Mouse (Mus musculus) cerebellum, adult (tissue): ENCODE results near the gene Ly6c2.
"Not testable (repeated sequence)": the region's sequence is repeated elsewhere in the genome, so short reads cannot be mapped to it uniquely, and the experiment has no call there.

Experiments used
- ATAC-seq: cut with Nextera tagmentation; 2 replicates; pipeline ENCODE4 v1.9.2; 2017; ENCODE audit warnings: mild to moderate bottlenecking, moderate library complexity, mixed read lengths; ENCODE audit not compliant: insufficient number of reproducible peaks, low FRiP score, low TSS enrichment

Gene Ly6c2

DNA sequence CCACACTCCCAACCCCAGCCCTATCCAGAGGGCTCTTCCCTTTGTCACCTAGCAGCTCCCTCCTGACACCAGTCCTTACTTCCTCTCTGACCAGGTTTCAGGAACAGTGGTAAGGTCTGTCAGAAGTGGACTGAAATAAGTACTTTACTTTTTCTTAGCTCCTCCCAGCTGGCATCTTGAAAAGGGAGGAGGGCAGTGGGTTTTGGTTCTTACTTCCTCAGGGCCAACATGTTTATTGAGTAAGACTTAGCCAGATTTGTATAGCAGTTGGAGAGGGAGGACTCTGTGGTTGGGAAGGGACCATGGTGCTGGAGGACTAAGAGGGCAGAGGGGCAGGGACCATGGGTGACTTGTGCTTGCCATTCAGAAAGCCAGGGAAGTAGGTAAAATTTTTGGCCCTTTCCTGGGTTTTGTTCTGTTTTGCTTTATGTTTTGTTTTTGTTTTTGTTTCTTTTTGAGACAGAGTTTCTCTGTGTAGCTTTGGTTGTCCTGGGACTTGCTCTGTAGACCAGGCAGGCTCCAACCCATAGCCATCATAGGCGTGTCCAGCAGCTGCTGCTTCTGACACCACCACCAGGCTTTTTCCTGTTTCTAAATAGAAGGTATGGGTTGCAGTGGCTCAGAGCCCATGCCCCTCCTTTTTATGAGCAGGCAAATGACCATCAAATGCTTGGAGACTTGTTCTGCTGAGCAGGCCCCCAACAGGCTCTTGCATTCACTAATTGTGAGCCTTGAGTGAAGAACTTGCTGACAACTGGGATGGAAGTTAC is at the start of gene Ly6c2:
Gene Ly6c2 (minus strand): TSS at position 110 of the 770 bp plus-strand sequence.
- ATAC-seq = not testable (repeated sequence)

DNA sequence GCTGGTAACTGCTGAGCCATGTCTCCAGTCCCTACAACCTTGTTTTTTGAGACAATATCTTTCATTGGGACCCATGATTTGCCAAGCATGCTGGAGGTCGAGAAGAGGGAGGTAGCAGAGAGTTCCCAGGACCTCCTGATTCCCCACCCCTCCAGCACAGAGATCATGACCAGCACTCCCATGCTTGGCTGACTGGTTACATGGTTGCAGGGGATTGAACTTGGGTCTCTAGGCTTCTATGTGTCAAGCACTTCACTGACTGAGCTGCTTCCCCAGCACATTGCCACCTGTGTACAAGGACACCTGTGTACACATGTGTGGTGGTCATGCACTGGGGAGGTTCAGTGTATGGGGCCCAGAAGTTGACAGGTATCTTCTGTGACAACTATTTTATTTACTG is 45.9 kb upstream of the Ly6c2 start:
- ATAC-seq = no peak

DNA sequence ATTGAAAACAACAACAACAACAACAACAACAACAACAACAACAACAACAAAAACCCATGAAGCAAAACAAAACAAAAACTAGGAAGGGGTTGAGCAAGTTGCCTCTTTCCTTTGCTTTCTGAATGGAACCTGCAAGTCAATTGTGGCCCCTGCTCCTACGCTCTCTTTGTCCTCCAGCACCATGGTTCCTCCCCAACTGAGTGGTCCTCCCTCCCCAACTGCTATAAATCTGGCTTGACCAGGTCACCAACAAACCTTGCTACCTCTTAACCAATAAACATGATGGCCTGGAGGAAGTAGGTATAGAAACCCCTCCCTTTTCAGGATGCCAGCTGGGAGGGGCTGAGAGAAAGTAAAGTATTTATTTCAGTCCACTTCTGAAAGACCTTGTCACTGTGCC is 43.2 kb upstream of the Ly6c2 start, which contains the start of gene Ly6g:
Gene Ly6g (plus strand): TSS at position 301 of the 400 bp plus-strand sequence.
- no peak for ATAC-seq

DNA sequence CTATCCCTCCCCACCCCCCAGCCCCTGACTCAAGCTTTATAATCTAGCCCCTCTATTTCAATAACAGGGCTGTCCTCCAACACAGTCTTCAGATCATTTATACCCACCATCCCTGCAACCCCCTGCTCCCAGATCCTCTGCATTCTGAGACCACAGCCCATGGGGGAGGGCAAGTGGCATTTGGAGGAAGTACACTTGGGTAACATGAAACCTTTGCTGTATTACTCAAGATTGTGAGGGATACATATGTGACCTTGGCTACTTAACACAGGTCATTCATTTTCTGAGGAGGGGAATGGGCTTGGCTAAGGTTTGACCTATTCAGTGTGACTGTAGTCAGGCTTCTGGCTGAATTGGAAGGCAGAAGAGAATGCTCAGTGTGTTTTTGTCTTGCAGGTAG is 41.3 kb upstream of the Ly6c2 start:
- no peak for ATAC-seq

DNA sequence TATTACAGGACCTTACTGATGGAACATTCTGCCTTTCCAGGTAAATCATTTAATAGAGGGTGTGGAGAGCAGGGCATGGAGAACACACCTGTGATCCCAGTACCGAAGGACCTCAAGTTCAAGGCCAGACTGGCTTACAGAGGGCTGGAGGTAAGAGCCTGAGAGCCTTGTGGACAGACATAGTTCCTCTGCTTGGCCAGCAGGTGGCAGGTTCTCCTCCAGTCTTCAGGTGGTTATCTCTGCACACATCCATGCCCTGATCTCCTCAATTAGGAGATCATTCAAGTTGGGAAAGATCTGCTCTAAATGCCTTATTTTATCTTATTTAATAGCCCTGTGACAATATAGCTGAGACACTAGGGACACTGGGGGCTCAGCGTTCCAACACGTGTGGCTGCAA is 32.0 kb upstream of the Ly6c2 start:
- ATAC-seq = no peak

DNA sequence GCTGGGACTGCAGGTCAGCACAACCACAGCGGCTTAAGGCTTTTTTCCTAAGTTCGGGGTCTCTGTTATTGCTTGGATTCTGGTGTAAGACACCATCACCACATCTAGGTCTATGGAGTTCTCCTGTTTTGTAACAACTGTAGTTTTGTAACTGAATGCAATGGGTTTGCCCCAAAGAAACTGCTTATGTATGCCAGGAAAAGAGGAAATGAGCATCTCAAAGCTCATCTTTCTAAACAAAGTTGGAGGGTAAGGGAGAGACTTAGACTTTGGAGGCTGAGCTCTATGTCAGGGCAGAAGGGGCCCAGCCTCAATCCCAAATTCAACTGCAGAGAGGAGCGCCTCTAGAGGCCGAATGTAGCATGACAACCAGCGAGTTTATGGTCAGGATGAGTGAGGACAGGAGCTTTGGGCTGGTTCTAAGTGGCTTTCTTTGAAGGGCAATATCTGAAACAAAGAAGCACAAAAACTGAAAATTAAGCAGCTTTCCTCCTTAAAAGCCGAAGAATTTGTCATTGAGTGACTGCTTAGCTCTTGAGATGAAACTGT is 30.1 kb upstream of the Ly6c2 start:
- ATAC-seq = not testable (repeated sequence)

DNA sequence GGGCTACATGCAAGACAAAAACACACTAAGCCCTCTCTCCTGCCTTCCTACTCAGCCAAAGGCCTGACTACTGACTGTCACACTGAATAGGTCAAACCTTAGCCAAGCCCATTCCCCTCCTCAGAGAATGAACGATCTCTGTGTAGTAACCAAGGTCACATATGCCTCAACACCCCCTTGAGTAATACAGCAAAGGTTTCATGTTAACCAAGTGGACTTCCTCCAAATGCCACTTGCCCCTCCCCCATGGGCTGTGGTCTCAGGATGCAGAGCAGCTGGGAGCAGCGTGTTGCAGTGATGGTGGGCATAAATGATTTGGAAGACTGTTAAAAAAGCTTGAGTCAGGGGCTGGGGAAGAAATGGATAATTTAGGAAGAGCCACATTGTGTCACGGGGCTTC is 26.0 kb upstream of the Ly6c2 start:
- not testable (repeated sequence) for ATAC-seq

DNA sequence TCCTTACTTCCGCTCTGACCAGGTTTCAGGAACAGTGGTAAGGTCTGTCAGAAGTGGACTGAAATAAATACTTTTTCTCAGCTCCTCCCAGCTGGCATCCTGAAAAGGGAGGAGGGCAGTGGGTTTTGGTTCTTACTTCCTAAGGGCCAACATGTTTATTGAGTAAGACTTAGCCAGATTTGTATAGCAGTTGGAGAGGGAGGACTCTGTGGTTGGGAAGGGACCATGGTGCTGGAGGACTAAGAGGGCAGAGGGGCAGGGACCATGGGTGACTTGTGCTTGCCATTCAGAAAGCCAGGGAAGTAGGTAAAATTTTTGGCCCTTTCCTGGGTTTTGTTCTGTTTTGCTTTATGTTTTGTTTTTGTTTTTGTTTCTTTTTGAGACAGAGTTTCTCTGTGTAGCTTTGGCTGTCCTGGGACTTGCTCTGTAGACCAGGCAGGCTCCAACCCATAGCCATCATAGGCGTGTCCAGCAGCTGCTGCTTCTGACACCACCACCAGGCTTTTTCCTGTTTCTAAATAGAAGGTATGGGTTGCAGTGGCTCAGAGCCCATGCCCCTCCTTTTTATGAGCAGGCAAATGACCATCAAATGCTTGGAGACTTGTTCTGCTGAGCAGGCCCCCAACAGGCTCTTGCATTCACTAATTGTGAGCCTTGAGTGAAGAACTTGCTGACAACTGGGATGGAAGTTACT is 23.5 kb upstream of the Ly6c2 start:
- ATAC-seq = not testable (repeated sequence)

DNA sequence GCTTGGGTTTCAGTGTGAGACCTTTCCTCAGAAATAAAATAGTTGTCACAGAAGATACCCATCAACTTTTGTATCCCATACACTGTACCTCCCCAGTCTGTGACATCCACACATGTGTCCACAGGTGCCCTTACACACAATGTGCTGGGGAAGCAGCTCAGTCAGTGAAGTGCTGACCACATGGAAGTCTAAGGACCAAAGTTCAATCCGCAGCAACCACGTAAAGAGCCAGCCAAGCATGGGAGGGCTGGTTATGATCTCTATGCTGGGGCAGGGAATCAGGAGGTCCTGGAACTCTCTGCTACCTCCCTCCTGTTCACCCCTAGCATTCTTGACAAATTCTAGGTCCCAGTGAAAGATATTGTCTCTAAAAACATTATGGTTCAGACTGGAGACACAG is 20.6 kb upstream of the Ly6c2 start:
- ATAC-seq = not testable (repeated sequence)

DNA sequence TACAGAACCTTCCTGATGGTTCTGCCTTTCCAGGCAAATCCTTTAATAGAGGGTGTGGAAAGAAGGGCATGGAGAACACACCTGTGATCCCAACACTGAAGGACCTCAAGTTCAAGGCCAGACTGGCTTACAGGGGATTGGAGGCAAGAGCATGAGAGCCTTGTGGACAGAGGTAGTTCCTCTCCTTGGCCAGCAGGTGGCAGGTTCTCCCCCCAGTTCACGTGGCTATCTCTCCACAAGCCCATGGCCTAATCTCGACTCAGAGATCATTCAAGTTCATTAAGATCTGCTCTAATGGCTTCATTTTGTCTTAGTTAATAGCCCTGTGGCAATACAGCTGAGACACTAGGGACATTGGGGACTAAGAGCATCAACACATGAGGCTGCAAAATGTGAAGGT is 8.3 kb upstream of the Ly6c2 start:
- no peak for ATAC-seq

DNA sequence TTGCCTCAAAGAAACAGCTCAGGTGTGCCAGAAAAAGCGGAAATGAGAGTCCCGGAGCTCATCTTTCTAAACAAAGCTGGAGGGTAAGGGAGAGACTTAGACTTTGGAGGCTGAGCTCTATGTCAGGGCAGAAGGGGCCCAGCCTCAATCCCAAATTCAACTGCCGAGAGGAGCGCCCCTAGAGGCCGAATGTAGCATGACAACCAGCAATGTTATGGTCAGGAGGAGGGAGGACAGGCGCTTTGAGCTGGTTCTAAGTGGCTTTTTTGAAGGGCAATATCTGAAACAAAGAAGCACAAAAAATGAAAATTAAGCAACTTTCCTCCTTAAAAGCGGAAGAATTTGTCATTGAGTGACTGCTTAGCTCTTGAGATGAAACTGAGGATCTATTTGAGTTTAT is 7.0 kb upstream of the Ly6c2 start:
- not testable (repeated sequence) for ATAC-seq

DNA sequence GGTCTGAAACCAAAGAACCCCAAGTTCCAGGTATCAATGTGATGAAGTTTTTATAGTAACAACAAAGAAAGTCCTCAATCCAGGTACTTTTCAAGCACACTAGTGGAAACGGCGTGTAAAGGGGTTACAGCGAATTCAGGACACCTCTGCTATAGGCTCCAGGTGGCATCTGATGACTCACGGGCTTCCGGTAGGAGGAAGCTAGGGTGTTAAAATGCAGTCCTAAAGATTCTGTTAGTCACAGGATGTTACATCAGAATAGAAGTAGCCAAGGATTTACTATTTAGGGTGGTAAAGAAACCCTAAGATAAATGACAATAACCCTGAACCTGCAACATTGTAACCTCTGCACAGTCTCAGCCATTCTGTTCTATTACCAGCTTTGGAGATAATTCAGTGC is 5.7 kb upstream of the Ly6c2 start:
- not testable (repeated sequence) for ATAC-seq

DNA sequence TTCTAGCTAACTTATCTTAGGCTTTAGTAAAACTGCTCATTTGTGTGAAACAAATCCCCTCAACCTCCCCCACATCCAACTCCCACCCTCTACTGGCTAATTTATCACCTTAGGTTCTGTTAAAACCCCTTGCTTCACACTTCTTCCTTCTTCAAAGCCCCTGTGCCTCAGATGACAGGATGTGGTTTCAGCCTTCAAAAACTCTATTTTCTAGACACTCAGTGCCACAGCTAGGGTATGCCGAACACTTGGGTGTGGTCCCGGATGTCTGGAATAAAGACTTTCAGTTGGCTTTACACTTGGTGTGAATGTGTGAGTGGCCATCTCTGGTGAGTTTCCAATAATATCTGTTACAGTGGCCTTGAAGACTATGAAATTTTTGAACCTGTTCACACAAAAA is 4.8 kb upstream of the Ly6c2 start:
- ATAC-seq = no peak

DNA sequence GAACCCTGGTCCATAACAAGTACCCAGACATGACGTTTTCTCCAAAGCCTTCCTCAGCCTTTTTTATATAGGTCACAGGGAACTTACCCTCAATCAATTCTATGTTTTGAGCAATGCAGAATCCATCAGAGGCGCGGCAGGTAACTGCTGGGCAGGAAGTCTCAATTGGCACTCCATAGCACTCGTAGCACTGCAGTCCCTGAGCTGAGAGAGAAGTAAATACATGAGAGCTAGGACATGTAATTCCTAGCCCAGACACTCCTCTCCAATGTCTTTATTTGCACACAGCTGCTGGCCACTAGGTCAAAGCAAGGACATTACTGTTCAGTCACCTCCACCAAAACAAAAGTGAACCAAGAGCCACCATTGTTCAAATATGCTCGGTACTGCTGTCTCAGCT is 1.3 kb downstream of the Ly6c2 start:
- ATAC-seq = not testable (repeated sequence)

DNA sequence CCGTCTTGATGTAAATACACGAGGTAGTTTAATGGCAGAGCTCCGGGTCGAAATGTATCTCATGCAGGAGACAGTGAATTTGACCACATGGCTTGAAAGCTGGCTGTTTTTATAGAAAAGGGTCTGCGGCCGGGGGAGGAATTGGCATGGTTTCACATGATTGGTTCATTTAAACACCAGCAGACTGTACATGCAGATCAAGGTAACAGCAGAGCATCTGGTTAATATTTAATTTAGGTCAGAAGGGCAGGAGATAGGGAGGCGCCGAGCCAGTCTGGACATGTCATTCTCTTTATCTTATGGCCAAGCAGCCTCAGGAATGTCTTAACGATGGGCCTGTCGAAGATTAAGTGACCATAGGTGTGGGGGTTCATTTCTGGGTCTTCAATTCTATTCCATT is 12.5 kb downstream of the Ly6c2 start:
- ATAC-seq = no peak

DNA sequence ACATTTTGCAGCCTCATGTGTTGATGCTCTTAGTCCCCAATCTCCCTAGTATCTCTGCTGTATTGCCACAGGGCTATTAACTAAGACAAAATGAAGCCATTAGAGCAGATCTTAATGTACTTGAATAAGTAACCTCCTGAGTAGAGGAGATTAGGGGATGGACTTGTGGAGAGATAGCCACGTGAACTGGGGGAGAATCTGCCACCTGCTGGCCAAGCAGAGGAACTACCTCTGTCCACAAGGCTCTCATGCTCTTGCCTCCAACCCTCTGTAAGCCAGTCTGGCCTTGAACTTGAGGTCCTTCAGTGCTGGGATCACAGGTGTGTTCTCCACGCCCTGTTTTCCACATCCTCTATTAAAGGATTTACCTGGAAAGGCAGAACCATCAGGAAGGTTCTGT is 23.7 kb downstream of the Ly6c2 start:
- ATAC-seq = not testable (repeated sequence)

DNA sequence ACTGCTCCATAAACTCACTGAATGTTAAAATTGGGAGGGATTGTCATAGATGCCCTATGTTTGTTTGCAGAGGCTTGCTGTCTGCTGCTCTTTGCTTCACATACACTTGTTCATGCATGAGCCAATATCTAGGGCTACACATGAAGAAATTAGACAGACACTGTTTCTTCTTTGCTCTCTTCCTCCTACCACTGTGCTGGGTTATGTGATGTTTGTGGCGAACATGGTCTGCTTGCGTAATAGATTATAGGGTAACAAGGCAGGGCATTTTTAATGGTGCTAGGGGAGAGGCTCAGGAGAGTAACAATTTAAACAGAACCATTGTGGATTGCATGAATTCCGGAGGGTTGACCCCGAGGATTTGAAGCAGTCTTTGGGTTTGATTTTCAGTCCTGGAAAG is 41.8 kb downstream of the Ly6c2 start:
- ATAC-seq = no peak

DNA sequence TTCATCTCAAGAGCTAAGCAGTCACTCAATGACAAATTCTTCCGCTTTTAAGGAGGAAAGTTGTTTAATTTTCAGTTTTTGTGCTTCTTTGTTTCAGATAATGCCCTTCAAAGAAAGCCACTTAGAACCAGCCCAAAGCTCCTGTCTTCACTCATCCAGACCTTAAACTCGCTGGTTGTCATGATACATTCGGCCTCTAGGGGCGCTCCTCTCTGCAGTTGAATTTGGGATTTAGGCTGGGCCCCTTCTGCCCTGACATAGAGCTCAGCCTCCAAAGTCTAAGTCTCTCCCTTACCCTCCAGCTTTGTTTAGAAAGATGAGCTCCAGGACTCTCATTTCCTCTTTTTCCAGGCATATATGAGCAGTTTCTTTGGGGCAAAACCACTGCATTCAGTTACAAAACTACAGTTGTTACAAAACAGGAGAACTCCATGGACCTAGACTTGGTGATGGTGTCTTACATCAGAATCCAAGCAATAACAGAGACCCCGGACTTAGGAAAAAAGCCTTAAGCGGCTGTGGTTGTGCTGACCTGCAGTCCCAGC is 49.7 kb downstream of the Ly6c2 start:
- not testable (repeated sequence) for ATAC-seq

DNA sequence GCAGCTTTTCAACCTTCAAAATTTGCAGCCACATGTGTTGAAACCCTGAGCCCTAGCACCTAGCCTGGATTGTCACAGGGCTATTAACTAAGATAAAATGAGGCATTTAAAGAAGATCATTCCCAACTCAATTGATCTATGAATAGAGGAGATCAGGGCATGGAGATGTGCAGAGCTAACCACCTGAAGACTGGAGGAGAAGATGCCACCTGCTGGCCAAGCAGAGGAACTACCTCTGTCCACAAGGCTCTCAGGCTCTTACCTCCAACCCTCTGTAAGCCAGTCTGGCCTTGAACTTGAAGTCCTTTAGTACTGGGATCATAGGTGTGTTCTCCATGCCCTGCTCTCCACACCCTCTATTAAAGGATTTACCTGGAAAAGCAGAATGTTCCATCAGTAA is 51.3 kb downstream of the Ly6c2 start:
- no peak for ATAC-seq
